Mouse (Mus musculus) forebrain, embryonic 15.5 days (tissue): ENCODE data around the gene Nup210. TPM values are rescaled to one million over a fixed set of nuclear protein-coding genes. Genes with fewer than 3 reads are reported as not detected.

ENCODE experiments used
- ATAC-seq: fragments of 200-750 bp; cut with Nextera tagmentation; replicated peaks from 2 replicates; pipeline ENCODE4 v1.8.0; 2017; ENCODE audit warnings: mild to moderate bottlenecking, moderate TSS enrichment, moderate library complexity
- H3K27ac ChIP-seq: fragments of 300-500 bp; sonication (generic); replicated peaks from 2 replicates; pipeline ENCODE4 v1.5.1; 2015; ENCODE audit warnings: mild to moderate bottlenecking, inconsistent platforms
- H3K27me3 ChIP-seq: fragments of 300-500 bp; sonication (generic); 2 replicates; pipeline ENCODE4 v1.6.1; 2015; ENCODE audit warnings: inconsistent platforms
- H3K36me3 ChIP-seq: fragments of 300-500 bp; sonication (generic); 2 replicates; pipeline ENCODE4 v1.6.1; 2015; ENCODE audit warnings: mild to moderate bottlenecking, inconsistent platforms
- H3K4me1 ChIP-seq: fragments of 300-500 bp; sonication (generic); 2 replicates; pipeline ENCODE4 v1.6.1; 2015; ENCODE audit warnings: inconsistent platforms
- H3K4me2 ChIP-seq: fragments of 300-500 bp; sonication (generic); replicated peaks from 2 replicates; pipeline ENCODE4 v1.6.1; 2015; ENCODE audit warnings: mild to moderate bottlenecking, inconsistent platforms
- H3K4me3 ChIP-seq: fragments of 300-500 bp; sonication (generic); 2 replicates; pipeline ENCODE4 v1.5.1; 2015; ENCODE audit warnings: mild to moderate bottlenecking, inconsistent platforms
- H3K9ac ChIP-seq: fragments of 300-500 bp; sonication (generic); replicated peaks from 2 replicates; pipeline ENCODE4 v1.6.1; 2015; ENCODE audit warnings: mild to moderate bottlenecking, inconsistent platforms
- H3K9me3 ChIP-seq: fragments of 300-500 bp; sonication (generic); 2 replicates; pipeline ENCODE4 v1.6.1; 2016; ENCODE audit warnings: inconsistent platforms
- WGBS: fragments of 180-500 bp; shearing (Covaris S2); methylation state at CpG from one replicate; pipeline ENCODE4 v1.1.7; 2015; ENCODE audit warnings: mixed read lengths; 5-methylcytosine and 5-hydroxymethylcytosine counted together
- polyA plus RNA-seq: library from polyadenylated mRNA; unstranded; fragments of >200 nt; fragmentation: Nextera tagmentation; extraction: Ambion mirVana; gene quantifications from 2 replicates; pipeline ENCODE4 v1.2.1, GENCODE M21; 2015

The Nup210 gene
- polyA plus RNA-seq, 1 experiment from 2014 or later = 18.0 TPM

DNA sequence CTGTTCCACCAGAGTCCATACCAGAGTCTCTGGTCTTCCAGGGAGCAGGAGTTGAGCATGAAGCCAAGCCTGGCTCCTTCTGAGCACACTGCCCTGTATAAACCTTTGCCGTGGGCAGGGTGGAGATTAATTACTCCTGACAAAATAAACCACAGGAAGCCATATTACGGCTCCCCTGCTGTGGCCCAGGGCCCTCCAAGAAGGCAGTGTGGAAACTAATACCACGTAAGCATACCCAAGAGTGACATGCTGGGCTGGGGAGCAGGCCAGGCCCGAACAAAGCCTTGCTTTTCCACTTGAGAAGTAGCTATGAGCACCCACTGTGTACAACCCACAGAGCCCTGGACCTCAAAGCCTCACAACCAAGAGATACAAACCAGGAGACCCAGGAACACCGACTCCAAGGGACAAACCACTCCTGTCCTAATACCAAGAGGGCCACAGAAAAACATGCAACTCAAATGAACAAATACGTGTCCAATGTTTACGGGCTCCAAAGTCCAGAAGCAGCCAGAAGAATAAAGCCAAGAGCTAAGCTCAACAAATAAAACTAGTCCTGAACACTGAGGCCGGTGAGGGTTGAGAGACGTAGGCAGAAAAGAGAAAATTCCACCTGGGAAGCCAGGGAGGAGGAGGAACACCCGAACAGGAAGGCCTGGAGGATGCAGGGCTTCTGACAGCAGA, 24.3 kb downstream of the Nup210 start:
- Histone ChIP-seq H3K4me3 (no peak overlapping the region), H3K27me3 (no peaks in the 10 kb centered on the region), H3K9ac (no peak overlapping the region), H3K27ac (no peak overlapping the region), H3K4me2 (no peak overlapping the region), H3K9me3 (no peaks in the 10 kb centered on the region), H3K4me1 (no peaks in the 10 kb centered on the region), H3K36me3 (peaks cover 30% of the 10 kb centered on the region)
- WGBS = 83% methylated on average over 10 of the region's 10 CpGs
- no peak for ATAC-seq

DNA sequence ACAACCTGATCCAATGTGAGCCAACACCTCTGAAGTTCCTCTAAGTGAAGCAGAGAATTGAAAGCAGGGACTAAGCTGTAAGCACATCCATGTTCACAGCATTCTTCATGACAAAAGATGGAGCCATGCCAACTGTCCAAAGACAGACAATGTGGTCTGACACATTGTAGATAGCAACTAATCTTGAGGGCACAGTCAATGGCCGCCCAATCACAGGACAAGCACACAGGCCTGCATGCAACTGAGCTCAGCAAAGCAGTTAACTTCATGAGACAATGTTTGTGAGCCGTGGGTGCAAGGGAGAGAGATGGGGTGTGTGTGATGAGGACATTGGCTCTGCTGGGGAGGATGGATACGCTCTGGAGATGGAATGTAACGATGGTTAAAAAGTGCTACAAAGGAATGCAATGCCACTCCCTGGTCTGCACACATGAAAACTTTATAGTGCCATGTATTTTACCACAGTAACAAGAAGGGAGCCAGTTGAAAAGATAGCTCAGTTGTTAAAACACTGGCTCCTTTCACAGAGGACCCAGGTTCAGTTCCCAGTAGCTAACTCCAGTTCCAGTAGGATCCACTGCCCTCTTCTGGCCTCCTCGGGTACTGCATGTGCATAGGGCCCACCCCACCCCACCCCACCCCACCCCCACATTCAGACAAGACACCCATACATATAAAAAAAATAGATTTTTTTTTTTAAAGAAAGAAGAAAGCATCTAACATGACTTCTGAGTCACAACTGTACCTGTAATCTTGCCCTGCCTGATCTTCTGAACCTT, 31.3 kb downstream of the Nup210 start:
- Histone ChIP-seq H3K4me3 (no peak overlapping the region), H3K9ac (no peak overlapping the region), H3K27me3 (no peaks in the 10 kb centered on the region), H3K9me3 (no peaks in the 10 kb centered on the region), H3K4me2 (no peak overlapping the region), H3K36me3 (peaks cover 34% of the 10 kb centered on the region), H3K27ac (no peak overlapping the region), H3K4me1 (no peaks in the 10 kb centered on the region)
- ATAC-seq = no peak
- WGBS = 83% methylated on average over 5 of the region's 5 CpGs

DNA sequence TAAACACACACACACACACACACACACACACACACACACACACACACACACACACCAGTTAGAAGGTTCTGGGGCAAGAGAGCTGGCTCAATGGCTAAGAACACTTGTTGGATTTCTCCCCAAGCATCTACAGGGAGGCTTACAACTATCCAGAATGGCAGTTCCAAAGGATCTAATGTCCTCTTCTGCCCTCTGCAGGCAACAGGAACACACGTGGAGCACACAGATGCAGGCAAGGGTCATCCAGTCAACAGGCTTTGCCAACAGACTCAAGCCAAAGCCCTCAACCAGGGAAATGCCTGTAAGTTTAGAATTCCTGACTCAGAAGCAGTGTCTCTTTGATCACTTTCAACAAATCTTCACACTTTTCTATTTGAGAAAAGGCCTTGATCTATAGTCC, 36.6 kb downstream of the Nup210 start:
- Histone ChIP-seq H3K4me3 (no peak overlapping the region), H3K36me3 (peaks cover 19% of the 10 kb centered on the region), H3K9ac (no peak overlapping the region), H3K27me3 (no peaks in the 10 kb centered on the region), H3K4me1 (peaks cover 5% of the 10 kb centered on the region; the same call in 1 of the 2 replicates), H3K9me3 (no peaks in the 10 kb centered on the region), H3K4me2 (no peak overlapping the region), H3K27ac (no peak overlapping the region)
- no peak for ATAC-seq
- 45% methylated on average over 1 of the region's 1 CpGs for WGBS

DNA sequence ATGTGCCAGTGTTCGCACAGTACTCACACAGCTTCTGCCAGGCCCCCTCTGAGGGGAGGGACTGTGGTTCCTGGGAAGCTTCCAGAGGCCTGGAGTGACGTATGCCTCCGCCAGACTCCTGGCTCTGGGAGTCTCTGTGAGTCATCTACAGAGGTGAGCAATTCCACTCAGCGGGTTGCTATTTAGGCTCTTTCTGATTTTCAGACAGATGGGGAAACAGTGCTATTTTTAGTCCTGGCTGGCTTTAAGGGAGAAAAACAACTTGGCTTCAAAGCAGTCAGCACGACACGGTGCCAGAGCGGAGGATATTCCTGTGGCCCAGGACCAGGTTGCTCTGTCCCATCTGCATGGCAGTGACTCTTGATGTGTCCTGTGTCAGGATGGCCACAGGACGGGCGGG, 40.4 kb downstream of the Nup210 start:
- Histone ChIP-seq H3K4me3 (no peak overlapping the region), H3K9me3 (no peaks in the 10 kb centered on the region), H3K27ac (peak overlapping the region; percentile 53), H3K4me1 (peaks cover 5% of the 10 kb centered on the region; the same call in 1 of the 2 replicates), H3K9ac (no peak overlapping the region), H3K36me3 (peaks cover 24% of the 10 kb centered on the region), H3K27me3 (no peaks in the 10 kb centered on the region), H3K4me2 (no peak overlapping the region)
- 70% methylated on average over 9 of the region's 9 CpGs for WGBS
- peak; percentile 75 for ATAC-seq

DNA sequence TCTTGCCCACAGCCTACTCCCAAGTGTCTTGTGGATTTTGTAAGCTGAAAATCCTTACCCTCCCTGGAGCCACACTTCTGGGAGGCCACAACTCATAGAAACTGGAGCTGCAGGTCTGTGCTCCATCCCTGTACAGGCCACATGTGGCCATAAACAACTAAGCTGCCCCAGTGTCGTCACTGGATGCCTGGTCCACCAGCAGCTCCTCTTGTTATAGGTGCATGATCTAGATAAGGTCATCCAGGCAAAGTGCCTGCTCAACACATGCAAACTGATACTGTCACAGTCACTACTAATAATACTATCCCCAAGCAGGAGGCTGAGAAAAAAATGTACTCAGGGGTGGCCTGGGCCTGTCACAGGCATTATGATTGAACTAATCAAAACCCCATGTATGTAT, 48.1 kb downstream of the Nup210 start:
- H3K27ac ChIP-seq = no peak overlapping the region
- no peak overlapping the region for H3K9ac ChIP-seq
- no peak overlapping the region for H3K4me3 ChIP-seq
- H3K36me3 ChIP-seq = peaks cover 24% of the 10 kb centered on the region
- no peak for ATAC-seq
- no peak overlapping the region for H3K4me2 ChIP-seq
- H3K27me3 ChIP-seq = no peaks in the 10 kb centered on the region
- H3K4me1 ChIP-seq = no peaks in the 10 kb centered on the region
- 88% methylated on average over 1 of the region's 1 CpGs for WGBS
- no peaks in the 10 kb centered on the region for H3K9me3 ChIP-seq

DNA sequence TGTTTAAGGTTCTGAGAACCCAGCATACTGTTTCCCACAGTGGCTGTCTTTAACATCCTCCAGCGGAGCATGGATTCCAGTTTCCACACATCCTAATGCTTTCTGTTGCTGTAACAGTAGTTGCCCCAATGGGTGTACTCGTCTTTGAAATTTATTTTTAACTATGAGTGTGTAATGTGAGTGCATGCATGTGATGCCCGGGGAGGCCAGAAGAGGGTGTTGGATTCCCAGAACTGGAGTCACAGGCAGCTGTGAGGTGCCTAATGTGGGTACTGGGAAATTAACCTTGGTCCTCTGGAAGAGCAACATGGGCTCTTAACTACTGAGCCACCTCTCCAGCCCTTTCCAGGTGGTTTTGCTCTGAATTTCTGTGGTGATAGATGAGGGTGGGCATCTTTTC, 49.6 kb downstream of the Nup210 start:
- WGBS = 91% methylated on average over 3 of the region's 3 CpGs
- no peaks in the 10 kb centered on the region for H3K4me1 ChIP-seq

DNA sequence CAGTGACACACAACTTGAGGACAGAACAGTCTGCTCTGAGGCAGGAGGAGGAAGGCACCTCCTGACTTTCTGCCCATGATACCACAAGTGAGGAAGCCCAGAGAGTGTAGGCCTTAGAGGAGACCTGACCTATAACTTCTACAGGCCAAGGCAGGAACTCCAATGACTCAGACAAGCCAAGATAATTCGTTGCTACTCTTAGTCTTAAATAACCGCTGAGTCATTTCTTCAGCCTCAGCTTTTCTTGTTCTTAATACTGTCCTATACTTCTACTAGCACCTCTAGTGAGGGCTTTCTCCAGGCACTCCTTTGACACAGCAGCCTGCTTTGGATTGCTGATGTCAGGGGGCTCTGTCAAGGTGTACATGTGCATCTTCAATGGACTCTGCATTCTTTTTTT, 55.3 kb downstream of the Nup210 start:
- Histone ChIP-seq H3K9ac (no peak overlapping the region), H3K9me3 (no peaks in the 10 kb centered on the region), H3K4me3 (no peak overlapping the region), H3K27me3 (no peaks in the 10 kb centered on the region), H3K4me2 (no peak overlapping the region), H3K4me1 (no peaks in the 10 kb centered on the region), H3K36me3 (peaks cover 14% of the 10 kb centered on the region), H3K27ac (no peak overlapping the region)
- no peak for ATAC-seq
- 83% methylated on average over 2 of the region's 2 CpGs for WGBS

More for the DNA sequence above, 49.6 kb downstream of the Nup210 start:
- no peak overlapping the region for H3K4me2 ChIP-seq
- H3K36me3 ChIP-seq = peaks cover 12% of the 10 kb centered on the region
- ATAC-seq = no peak
- no peak overlapping the region for H3K27ac ChIP-seq
- H3K9ac ChIP-seq = no peak overlapping the region
- H3K4me3 ChIP-seq = no peak overlapping the region
- no peaks in the 10 kb centered on the region for H3K27me3 ChIP-seq
- H3K9me3 ChIP-seq = no peaks in the 10 kb centered on the region

DNA sequence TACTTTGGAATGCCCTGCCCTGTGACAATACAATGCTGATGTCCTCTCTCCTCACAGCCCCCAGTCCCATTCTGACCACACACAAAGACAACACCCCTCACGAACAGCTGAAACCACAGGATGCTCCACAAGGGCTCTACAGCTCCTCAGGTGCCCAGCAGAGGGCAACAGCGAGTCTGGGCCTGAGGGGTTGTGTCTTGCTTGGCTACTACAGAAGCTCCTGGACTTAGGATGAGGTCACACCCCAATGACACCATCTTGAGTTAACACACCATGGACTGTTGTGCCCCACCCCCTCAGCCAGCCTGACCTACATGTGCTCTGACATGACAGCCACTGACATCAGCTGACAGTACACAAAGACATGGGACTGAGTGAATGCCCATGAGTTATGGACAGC, 56.9 kb downstream of the Nup210 start:
- Histone ChIP-seq H3K4me3 (no peak overlapping the region), H3K9me3 (no peaks in the 10 kb centered on the region), H3K27me3 (no peaks in the 10 kb centered on the region), H3K9ac (no peak overlapping the region), H3K4me2 (no peak overlapping the region), H3K4me1 (no peaks in the 10 kb centered on the region), H3K27ac (no peak overlapping the region), H3K36me3 (peaks cover 9% of the 10 kb centered on the region)
- ATAC-seq = peak; percentile 19; the same call in 1 of the 2 replicates
- WGBS = 50% methylated on average over 2 of the region's 2 CpGs

DNA sequence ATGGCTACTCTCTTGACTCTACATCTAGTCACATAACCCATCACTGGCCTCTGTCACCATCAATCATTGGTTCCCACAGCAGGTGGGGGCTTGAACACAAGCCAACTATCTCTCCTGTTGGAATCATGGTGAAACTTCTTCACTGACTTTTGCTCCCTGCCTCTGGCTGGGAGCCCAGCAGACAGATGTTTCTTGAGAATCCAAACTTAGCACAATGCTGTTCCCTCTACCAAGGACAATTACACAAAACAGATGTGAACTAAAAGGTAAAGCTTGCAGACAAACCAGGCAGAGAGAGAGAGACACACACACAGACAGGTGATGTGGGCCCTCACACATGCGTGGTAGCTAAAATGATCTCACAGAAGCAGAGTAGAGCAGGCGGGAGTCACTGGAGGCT, 58.6 kb downstream of the Nup210 start:
- H3K36me3 ChIP-seq = peaks cover 14% of the 10 kb centered on the region
- H3K27ac ChIP-seq = no peak overlapping the region
- H3K4me3 ChIP-seq = no peak overlapping the region
- WGBS = 95% methylated on average over 2 of the region's 2 CpGs
- no peak for ATAC-seq
- H3K4me2 ChIP-seq = no peak overlapping the region
- H3K27me3 ChIP-seq = no peaks in the 10 kb centered on the region
- no peaks in the 10 kb centered on the region for H3K9me3 ChIP-seq
- H3K9ac ChIP-seq = no peak overlapping the region
- H3K4me1 ChIP-seq = no peaks in the 10 kb centered on the region

DNA sequence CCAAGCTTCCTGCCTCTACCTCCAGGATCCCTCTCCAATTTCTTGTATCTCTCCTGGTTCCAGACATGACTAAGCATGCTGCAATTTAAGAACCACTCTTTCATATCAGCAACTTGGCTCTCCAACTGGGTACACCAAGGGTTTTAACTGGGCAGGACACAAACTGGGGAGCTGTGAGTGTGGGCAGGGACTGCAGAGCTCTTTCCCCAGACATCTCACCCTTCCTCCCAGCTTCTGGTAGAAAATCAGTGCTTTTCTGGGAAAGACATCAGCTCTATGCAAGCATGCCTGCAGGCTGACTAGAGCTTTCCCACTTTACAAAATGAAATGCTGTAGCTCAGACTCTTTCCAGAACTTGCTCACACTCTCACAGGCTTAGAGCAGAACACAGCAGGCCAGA, 60.3 kb downstream of the Nup210 start:
- H3K9ac ChIP-seq = no peak overlapping the region
- no peaks in the 10 kb centered on the region for H3K4me1 ChIP-seq
- no peaks in the 10 kb centered on the region for H3K9me3 ChIP-seq
- H3K27ac ChIP-seq = no peak overlapping the region
- no peak overlapping the region for H3K4me2 ChIP-seq
- no peak for ATAC-seq
- no peaks in the 10 kb centered on the region for H3K27me3 ChIP-seq
- no peak overlapping the region for H3K4me3 ChIP-seq
- peaks cover 24% of the 10 kb centered on the region for H3K36me3 ChIP-seq

DNA sequence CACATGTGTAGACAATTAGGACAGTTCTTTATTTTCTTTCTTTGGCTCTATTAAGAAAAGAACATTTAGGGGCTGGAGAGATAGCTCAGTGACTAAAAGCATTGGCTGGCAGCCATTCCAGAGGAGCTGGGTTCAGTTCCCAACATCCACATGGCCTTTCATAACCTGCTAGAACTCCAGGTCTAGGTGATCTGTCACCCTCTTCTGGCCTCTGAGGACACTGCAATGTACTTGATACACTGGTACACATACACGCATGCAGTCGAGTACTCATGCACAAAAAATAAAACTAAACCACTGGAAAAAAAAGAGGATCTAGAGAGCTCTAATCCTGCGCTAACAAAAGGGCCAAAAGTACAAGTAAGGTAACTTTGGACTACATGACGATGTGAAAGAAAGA, 64.1 kb downstream of the Nup210 start:
- H3K9ac ChIP-seq = no peak overlapping the region
- H3K4me2 ChIP-seq = no peak overlapping the region
- no peak for ATAC-seq
- H3K9me3 ChIP-seq = no peaks in the 10 kb centered on the region
- H3K4me1 ChIP-seq = no peaks in the 10 kb centered on the region
- H3K27ac ChIP-seq = no peak overlapping the region
- peaks cover 30% of the 10 kb centered on the region for H3K36me3 ChIP-seq
- 95% methylated on average over 4 of the region's 4 CpGs for WGBS
- H3K4me3 ChIP-seq = no peak overlapping the region
- no peaks in the 10 kb centered on the region for H3K27me3 ChIP-seq

DNA sequence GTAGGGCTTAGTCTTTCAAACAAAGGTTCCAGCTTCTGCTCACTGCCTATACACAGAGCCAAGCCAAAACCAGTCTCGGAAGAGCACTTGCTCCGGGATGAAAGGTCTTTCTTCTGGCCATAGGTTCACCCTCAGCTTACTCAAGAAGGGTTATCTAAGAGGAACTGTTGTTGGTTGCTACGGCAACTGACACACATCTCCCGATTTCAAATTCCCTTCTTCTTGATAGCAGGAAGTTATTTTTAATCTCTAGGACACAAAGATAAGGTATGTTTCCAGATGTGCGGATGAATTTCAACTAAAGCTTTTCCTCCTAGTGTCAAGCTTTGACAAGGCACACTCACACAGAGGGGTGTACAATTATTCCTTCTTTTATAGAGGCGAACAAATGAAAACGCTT, 68.6 kb downstream of the Nup210 start:
- Histone ChIP-seq H3K4me1 (no peaks in the 10 kb centered on the region), H3K27me3 (no peaks in the 10 kb centered on the region), H3K9ac (no peak overlapping the region), H3K36me3 (peaks cover 22% of the 10 kb centered on the region; the same call in 1 of the 2 replicates), H3K4me2 (no peak overlapping the region), H3K27ac (0 out of 2 replicates have a peak overlapping the region, but pooled peaks have one; percentile 12), H3K9me3 (no peaks in the 10 kb centered on the region), H3K4me3 (no peak overlapping the region)
- WGBS = 84% methylated on average over 7 of the region's 7 CpGs
- ATAC-seq = no peak
